Mouse (Mus musculus) cerebellum, adult 2 months (tissue): ENCODE data around the gene Kcnc3.

Source experiments
- CTCF ChIP-seq: fragments of 200-500 bp; IDR thresholded peaks from 2 replicates; pipeline ENCODE4 v1.5.1; 2011; ENCODE audit warnings: low read depth, mild to moderate bottlenecking, control low read depth, low read length, moderate library complexity, borderline replicate concordance; ENCODE audit not compliant: insufficient read depth
- POLR2A ChIP-seq: fragments of 200-500 bp; IDR thresholded peaks from 2 replicates; pipeline ENCODE4 v1.6.1; 2011; ENCODE audit warnings: low read length, control low read depth, borderline replicate concordance; ENCODE audit not compliant: insufficient read depth

DNA sequence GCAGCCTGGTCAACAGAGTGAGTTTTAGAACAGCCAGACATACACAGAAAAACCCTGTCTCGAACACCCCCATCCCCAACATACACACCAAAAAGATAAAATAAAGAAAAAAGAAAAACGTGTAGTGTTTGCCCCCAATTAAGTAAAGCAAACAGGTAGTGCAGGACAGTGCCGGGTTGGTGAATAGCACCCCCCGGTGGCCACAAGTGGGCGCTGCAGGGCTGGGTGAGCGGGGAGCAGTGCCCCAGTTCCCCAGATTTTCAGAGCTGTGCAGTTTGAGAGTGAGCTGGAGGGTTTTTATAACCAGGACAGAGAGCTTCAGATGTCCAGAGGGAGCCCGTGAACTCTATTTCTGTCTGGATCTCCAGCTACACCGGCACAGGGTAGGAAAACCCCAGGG is 51.4 kb downstream of the Kcnc3 start:
- TF ChIP-seq CTCF (peak; percentile 88), POLR2A (no peak)
